Mouse (Mus musculus) liver, embryonic 12.5 days (tissue): ENCODE measurements around the gene Lmx1a. TPM values are rescaled to one million over a fixed set of nuclear protein-coding genes. Genes with fewer than 3 reads are reported as not detected.

Source experiments
- ATAC-seq: fragments of 200-750 bp; cut with Nextera tagmentation; 2 replicates; pipeline ENCODE4 v1.8.0; 2017; ENCODE audit warnings: moderate number of reproducible peaks, mild to moderate bottlenecking, moderate library complexity
- H3K27ac ChIP-seq: fragments of 300-500 bp; sonication (generic); 2 replicates; pipeline ENCODE4 v1.5.1; 2016; ENCODE audit warnings: mild to moderate bottlenecking
- H3K27me3 ChIP-seq: fragments of 300-500 bp; sonication (generic); replicated peaks from 2 replicates; pipeline ENCODE4 v1.6.1; 2016; ENCODE audit warnings: mild to moderate bottlenecking, moderate library complexity
- H3K36me3 ChIP-seq: fragments of 300-500 bp; sonication (generic); 2 replicates; pipeline ENCODE4 v1.6.1; 2016; ENCODE audit warnings: mild to moderate bottlenecking, moderate library complexity
- H3K4me1 ChIP-seq: fragments of 300-500 bp; sonication (generic); 2 replicates; pipeline ENCODE4 v1.6.1; 2016
- H3K4me2 ChIP-seq: fragments of 300-500 bp; sonication (generic); 2 replicates; pipeline ENCODE4 v1.6.1; 2016; ENCODE audit warnings: mild to moderate bottlenecking, moderate library complexity
- H3K4me3 ChIP-seq: fragments of 300-500 bp; sonication (generic); 2 replicates; pipeline ENCODE4 v1.5.1; 2016; ENCODE audit warnings: mild to moderate bottlenecking, moderate library complexity
- H3K9ac ChIP-seq: fragments of 300-500 bp; sonication (generic); 2 replicates; pipeline ENCODE4 v1.6.1; 2016; ENCODE audit warnings: mild to moderate bottlenecking, moderate library complexity
- H3K9me3 ChIP-seq: fragments of 300-500 bp; sonication (generic); replicated peaks from 2 replicates; pipeline ENCODE4 v1.6.1; 2016; ENCODE audit warnings: mild to moderate bottlenecking, moderate library complexity
- WGBS: fragments of 180-500 bp; shearing (Covaris S2); methylation state at CpG from one replicate; pipeline ENCODE4 v1.1.7; 2016; ENCODE audit not compliant: insufficient replicate concordance; 5-methylcytosine and 5-hydroxymethylcytosine counted together
- polyA plus RNA-seq: library from polyadenylated mRNA; unstranded; fragments of >200 nt; fragmentation: Nextera tagmentation; extraction: Ambion mirVana; gene quantifications from 2 replicates; pipeline ENCODE4 v1.2.1, GENCODE M21; 2016

The Lmx1a gene
- polyA plus RNA-seq, 1 experiment from 2014 or later, result 1.2 TPM

GRCm38 (mm10) chr1:167854801-167855200 lies 165.8 kb downstream of the Lmx1a start:
- Histone ChIP-seq H3K4me3 (no peak overlapping the region), H3K9ac (no peak overlapping the region), H3K27ac (no peak overlapping the region), H3K9me3 (no peaks in the 10 kb centered on the region), H3K4me2 (no peak overlapping the region), H3K27me3 (no peaks in the 10 kb centered on the region), H3K36me3 (no peaks in the 10 kb centered on the region), H3K4me1 (no peaks in the 10 kb centered on the region)
- WGBS, result 80% methylated on average over 4 of the region's 4 CpGs
- ATAC-seq, result no peak

- Histone ChIP-seq H3K4me3 (no peak overlapping the region), H3K36me3 (no peaks in the 10 kb centered on the region), H3K9me3 (no peaks in the 10 kb centered on the region), H3K27me3 (no peaks in the 10 kb centered on the region), H3K9ac (no peak overlapping the region), H3K4me2 (no peak overlapping the region), H3K27ac (no peak overlapping the region), H3K4me1 (no peaks in the 10 kb centered on the region)
- no peak for ATAC-seq
- 60% methylated on average over 1 of the region's 1 CpGs for WGBS
Measured at GRCm38 (mm10) chr1:167872028-167872427, 183.0 kb downstream of the Lmx1a start.

GRCm38 (mm10) chr1:167874099-167874498 lies 185.1 kb downstream of the Lmx1a start:
- Histone ChIP-seq H3K4me1 (no peaks in the 10 kb centered on the region), H3K9ac (no peak overlapping the region), H3K36me3 (no peaks in the 10 kb centered on the region), H3K27ac (no peak overlapping the region), H3K4me2 (no peak overlapping the region), H3K4me3 (no peak overlapping the region), H3K27me3 (no peaks in the 10 kb centered on the region), H3K9me3 (no peaks in the 10 kb centered on the region)
- 48% methylated on average over 3 of the region's 3 CpGs for WGBS
- no peak for ATAC-seq

- Histone ChIP-seq H3K27ac (no peak overlapping the region), H3K9ac (no peak overlapping the region), H3K27me3 (no peaks in the 10 kb centered on the region), H3K9me3 (no peaks in the 10 kb centered on the region), H3K4me1 (no peaks in the 10 kb centered on the region), H3K36me3 (no peaks in the 10 kb centered on the region), H3K4me3 (no peak overlapping the region), H3K4me2 (no peak overlapping the region)
- WGBS, result 63% methylated on average over 4 of the region's 4 CpGs
- no peak for ATAC-seq
Measured at GRCm38 (mm10) chr1:167877931-167878330, 188.9 kb downstream of the Lmx1a start.

- Histone ChIP-seq H3K4me2 (no peak overlapping the region), H3K9ac (no peak overlapping the region), H3K27me3 (no peaks in the 10 kb centered on the region), H3K9me3 (no peaks in the 10 kb centered on the region), H3K4me1 (no peaks in the 10 kb centered on the region), H3K36me3 (no peaks in the 10 kb centered on the region), H3K4me3 (no peak overlapping the region), H3K27ac (no peak overlapping the region)
- ATAC-seq, result no peak
- WGBS, result 61% methylated on average over 11 of the region's 11 CpGs
Measured at GRCm38 (mm10) chr1:167878354-167878753, 189.3 kb downstream of the Lmx1a start.

GRCm38 (mm10) chr1:167885776-167886175 lies 196.7 kb downstream of the Lmx1a start:
- Histone ChIP-seq H3K27ac (no peak overlapping the region), H3K9ac (no peak overlapping the region), H3K4me1 (no peaks in the 10 kb centered on the region), H3K27me3 (peaks cover 16% of the 10 kb centered on the region), H3K4me2 (no peak overlapping the region), H3K9me3 (no peaks in the 10 kb centered on the region), H3K4me3 (no peak overlapping the region), H3K36me3 (no peaks in the 10 kb centered on the region)
- ATAC-seq, result no peak
- 68% methylated on average over 5 of the region's 5 CpGs for WGBS

- 51% methylated on average over 5 of the region's 5 CpGs for WGBS
- Histone ChIP-seq H3K27me3 (peaks cover 16% of the 10 kb centered on the region), H3K4me2 (no peak overlapping the region; the same call in 1 of the 2 replicates), H3K36me3 (no peaks in the 10 kb centered on the region), H3K4me1 (no peaks in the 10 kb centered on the region), H3K9ac (no peak overlapping the region), H3K4me3 (no peak overlapping the region), H3K27ac (no peak overlapping the region), H3K9me3 (no peaks in the 10 kb centered on the region)
- no peak for ATAC-seq
Measured at GRCm38 (mm10) chr1:167888120-167888519, 199.1 kb downstream of the Lmx1a start.

- ATAC-seq, result no peak
- peaks cover 16% of the 10 kb centered on the region for H3K27me3 ChIP-seq
- no peak overlapping the region for H3K9ac ChIP-seq
- WGBS, result 14% methylated on average over 9 of the region's 9 CpGs
- H3K36me3 ChIP-seq, result no peaks in the 10 kb centered on the region
- no peak overlapping the region for H3K4me3 ChIP-seq
- H3K4me1 ChIP-seq, result no peaks in the 10 kb centered on the region
- H3K4me2 ChIP-seq, result peak overlapping the region; percentile 41
- H3K9me3 ChIP-seq, result no peaks in the 10 kb centered on the region
- no peak overlapping the region for H3K27ac ChIP-seq
Measured at GRCm38 (mm10) chr1:167888816-167889215, 199.8 kb downstream of the Lmx1a start.

- Histone ChIP-seq H3K36me3 (no peaks in the 10 kb centered on the region), H3K4me1 (no peaks in the 10 kb centered on the region), H3K27ac (no peak overlapping the region), H3K9ac (no peak overlapping the region), H3K4me2 (no peak overlapping the region), H3K4me3 (no peak overlapping the region), H3K27me3 (no peaks in the 10 kb centered on the region), H3K9me3 (no peaks in the 10 kb centered on the region)
- 31% methylated on average over 7 of the region's 7 CpGs for WGBS
- ATAC-seq, result no peak
Measured at GRCm38 (mm10) chr1:167896234-167896633, 207.2 kb downstream of the Lmx1a start.

Other genes with a start within 250 kb of the Lmx1a start
- not detected in 2 replicates for gene Lrrc52, start 222.5 kb upstream of the Lmx1a start, polyA plus RNA-seq
- 0.38 and 1.2 TPM in 2 replicates for gene Rxrg, start 90.9 kb upstream of the Lmx1a start, polyA plus RNA-seq